Mouse (Mus musculus) erythroblast, embryonic 14.5 days (primary cell): Measurements from ENCODE around the gene Cxcr4. TPM values are rescaled to one million over a fixed set of nuclear protein-coding genes. Genes with fewer than 3 reads are reported as not detected.

Experiments used
- H3K27me3 ChIP-seq: 2 replicates; pipeline ENCODE4 v1.6.1; 2012; ENCODE audit warnings: inconsistent platforms; ENCODE audit not compliant: control insufficient read depth
- H3K36me3 ChIP-seq: 2 replicates; pipeline ENCODE4 v1.6.1; 2012; ENCODE audit warnings: mild to moderate bottlenecking, inconsistent platforms; ENCODE audit not compliant: control insufficient read depth
- H3K4me1 ChIP-seq: 2 replicates; pipeline ENCODE4 v1.6.1; 2012; ENCODE audit warnings: inconsistent platforms; ENCODE audit not compliant: control insufficient read depth
- H3K4me3 ChIP-seq: replicated peaks from 2 replicates; pipeline ENCODE3; 2012; ENCODE audit warnings: moderate library complexity, mild to moderate bottlenecking, inconsistent platforms
- H3K9me3 ChIP-seq: 2 replicates; pipeline ENCODE4 v1.6.1; 2012; ENCODE audit warnings: low read length, inconsistent platforms, mixed read lengths; ENCODE audit not compliant: control insufficient read depth
- GATA1 ChIP-seq: IDR thresholded peaks from 2 replicates; pipeline ENCODE4 v1.6.1; 2012; ENCODE audit warnings: low read length, inconsistent platforms, mixed read lengths
- TAL1 ChIP-seq: IDR thresholded peaks from 3 replicates; pipeline ENCODE4 v1.6.1; 2012; ENCODE audit warnings: low read length, inconsistent platforms, mixed read lengths
- polyA plus RNA-seq: library from polyadenylated mRNA; stranded (reverse); fragments of >175 nt; gene quantifications from 2 replicates; pipeline ENCODE4 v1.2.3, GENCODE M21; 2012

The Cxcr4 gene
- polyA plus RNA-seq, 1 experiment, result not detected

DNA sequence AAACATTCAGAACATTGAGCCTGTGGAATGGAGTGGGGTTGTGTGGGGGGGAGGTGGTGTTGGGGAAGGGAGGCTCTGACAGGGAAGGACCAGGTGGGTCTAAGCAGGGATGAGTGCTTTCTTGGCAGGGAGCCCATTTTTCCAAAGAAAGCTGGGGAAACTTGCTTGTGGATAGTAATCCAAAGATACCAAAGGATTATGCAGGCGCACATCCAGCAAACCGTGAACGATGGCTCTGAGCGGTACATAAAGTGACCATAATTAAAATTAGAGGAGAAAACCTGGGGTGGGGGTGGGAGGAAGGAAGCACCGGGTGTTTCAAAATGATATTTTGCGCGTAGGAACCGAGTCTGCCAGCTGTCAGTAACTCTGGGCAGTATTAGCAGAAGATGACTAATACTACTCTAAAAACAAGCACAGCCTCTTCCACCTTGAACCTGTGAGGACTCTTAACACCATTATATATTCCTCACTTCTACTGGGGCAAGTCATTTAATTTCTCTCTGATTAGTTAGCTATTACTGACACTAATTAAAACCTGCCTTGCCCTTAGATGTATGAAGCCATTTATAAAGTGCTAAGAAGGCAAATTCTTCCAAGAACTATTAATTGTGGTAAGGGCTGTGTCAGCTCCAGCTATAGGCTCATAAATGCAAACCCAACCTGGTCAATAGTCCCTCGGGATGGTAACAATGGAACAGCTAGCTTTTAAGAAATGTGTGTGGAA, 30.9 kb upstream of the Cxcr4 start:
- TF ChIP-seq TAL1, result no peak
- TF ChIP-seq GATA1, result no peak
- H3K4me3 ChIP-seq, result no peak overlapping the region

DNA sequence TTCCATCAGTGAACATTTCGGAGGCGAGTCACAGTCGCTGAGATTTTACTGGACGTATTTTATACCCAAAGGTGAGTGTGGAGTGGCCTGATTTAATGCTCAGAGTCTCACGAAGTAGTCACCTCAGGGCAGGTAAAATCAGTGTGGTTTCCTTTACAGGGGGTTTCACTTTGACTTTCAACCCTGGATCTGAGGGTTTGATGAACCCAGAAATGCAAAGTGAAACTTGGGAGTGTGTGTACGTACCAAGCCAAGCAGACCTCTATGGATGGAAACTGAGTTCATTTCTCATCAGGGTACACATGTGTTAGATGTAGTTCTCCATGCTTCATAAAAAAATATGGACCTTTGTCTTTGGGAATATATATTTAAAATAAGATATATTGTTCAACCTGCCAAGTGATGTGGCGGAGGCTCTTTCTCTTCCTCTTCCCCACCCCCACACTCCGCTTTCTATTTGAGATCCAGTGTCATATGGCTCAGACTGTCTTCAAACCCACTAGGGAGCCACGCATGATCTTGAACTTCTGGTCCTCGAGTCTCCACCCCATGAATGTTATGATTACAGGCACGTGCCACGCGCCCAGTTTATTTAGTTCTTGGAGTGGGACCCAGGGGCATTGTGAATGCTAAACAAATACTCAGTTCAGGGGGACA, 25.7 kb upstream of the Cxcr4 start:
- Histone ChIP-seq H3K36me3 (no peaks in the 10 kb centered on the region), H3K27me3 (no peaks in the 10 kb centered on the region), H3K4me1 (no peaks in the 10 kb centered on the region), H3K9me3 (no peaks in the 10 kb centered on the region), H3K4me3 (no peak overlapping the region)
- TF ChIP-seq TAL1 (no peak), GATA1 (no peak)

More for the DNA sequence above, 30.9 kb upstream of the Cxcr4 start:
- no peaks in the 10 kb centered on the region for H3K9me3 ChIP-seq
- no peaks in the 10 kb centered on the region for H3K4me1 ChIP-seq
- H3K36me3 ChIP-seq, result no peaks in the 10 kb centered on the region
- H3K27me3 ChIP-seq, result no peaks in the 10 kb centered on the region

DNA sequence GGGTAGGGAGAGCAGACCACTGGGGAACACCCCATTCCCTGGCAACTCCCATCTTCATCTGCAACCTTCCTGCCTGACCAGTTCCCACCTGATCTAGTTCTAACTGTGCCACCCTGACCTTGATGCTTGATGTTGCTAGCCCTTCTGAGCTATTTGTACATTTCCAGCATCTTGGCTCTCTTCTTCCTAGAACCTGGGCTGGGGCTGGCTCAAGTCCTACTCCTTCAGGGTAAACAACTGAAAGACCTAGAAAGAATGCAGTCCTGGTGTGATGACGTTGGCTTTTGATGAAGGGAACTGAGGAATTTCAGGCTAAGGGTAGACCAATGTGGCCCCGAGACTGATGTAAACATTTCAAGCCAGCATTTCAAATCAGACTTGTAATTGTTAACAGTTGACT, 24.5 kb upstream of the Cxcr4 start:
- Histone ChIP-seq H3K36me3 (no peaks in the 10 kb centered on the region), H3K4me1 (no peaks in the 10 kb centered on the region), H3K27me3 (no peaks in the 10 kb centered on the region), H3K9me3 (no peaks in the 10 kb centered on the region), H3K4me3 (no peak overlapping the region)
- no peak for TF ChIP-seq GATA1

DNA sequence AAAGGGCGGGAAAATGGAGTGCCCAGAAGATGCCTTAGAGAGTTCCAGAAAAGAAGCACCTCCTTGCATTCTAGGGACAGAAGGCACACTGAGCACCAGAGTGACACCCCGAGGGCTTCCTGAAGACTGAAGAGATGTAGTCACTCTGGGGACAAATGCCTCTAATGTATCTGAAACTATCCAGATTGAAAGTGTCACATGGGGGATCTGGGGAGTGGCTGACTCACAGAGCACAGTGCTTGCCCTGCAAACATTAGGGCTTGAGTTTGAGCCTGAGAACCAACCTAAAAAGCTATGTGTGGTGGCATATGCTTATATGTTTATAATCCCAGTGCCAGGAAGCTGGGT, 23.3 kb upstream of the Cxcr4 start:
- Histone ChIP-seq H3K36me3 (no peaks in the 10 kb centered on the region), H3K27me3 (no peaks in the 10 kb centered on the region), H3K4me3 (no peak overlapping the region), H3K9me3 (no peaks in the 10 kb centered on the region), H3K4me1 (no peaks in the 10 kb centered on the region)
- TF ChIP-seq GATA1, result no peak
- TF ChIP-seq TAL1, result no peak

DNA sequence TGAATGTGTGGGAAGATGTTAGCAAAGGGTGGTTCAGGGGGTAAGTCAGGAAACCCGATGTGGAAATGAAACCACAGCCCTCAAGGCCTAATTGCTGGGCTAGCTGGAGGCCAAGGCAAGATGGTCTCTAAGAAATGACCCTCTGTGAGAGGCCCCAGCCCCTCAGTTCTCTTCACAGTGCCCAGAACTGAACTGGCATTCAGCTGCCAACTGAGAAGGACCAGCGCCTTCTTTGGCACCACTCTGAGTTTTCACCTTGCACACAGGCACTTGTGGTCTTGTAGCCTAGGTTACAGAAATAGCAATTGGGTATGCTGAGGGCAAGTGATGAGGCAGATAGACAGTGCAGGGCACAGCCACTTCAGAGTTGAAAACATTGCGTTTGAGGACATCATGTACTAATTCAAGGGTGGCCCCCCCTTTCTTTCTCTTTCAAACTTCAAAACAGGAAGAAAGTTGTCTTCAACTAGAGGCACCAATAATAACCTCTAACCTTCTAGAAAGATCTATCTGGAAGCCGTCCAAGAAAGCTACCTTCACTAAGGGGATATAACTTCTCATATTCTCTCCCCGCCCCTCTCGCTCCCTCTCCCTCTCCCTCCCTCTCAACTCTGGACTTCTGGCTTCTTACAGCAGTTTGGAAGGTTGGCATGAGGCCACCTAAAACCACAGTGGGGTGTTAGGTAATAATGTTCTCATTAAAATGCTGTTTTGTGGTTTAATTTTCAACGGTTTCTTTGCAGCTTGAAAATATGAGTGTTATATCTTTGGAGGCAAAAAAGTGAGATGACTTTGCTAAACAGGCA, 22.8 kb upstream of the Cxcr4 start:
- H3K36me3 ChIP-seq, result no peaks in the 10 kb centered on the region
- H3K4me3 ChIP-seq, result no peak overlapping the region
- TF ChIP-seq TAL1, result no peak

DNA sequence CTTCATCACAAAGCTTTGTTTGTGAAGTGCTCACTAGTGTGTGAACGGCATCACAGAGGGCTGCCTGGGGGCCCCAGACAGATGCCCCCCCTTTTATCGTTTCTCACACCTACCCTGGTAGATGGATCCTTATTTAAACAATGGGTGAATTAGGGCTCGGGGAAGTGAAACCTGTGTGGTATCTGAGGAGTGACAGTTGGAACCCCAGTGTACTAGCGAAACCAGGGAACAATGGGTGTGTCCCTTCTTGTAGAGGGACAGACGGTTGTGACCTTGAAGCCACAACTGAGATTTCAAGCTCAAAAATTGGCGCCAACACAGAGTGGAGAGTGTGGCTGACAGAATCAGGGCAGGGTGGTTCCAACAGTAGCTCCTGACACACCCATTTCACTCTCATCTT, 16.0 kb upstream of the Cxcr4 start:
- no peak overlapping the region for H3K4me3 ChIP-seq
- no peaks in the 10 kb centered on the region for H3K27me3 ChIP-seq
- H3K36me3 ChIP-seq, result no peaks in the 10 kb centered on the region
- H3K4me1 ChIP-seq, result no peaks in the 10 kb centered on the region
- TF ChIP-seq TAL1, result no peak
- TF ChIP-seq GATA1, result no peak
- H3K9me3 ChIP-seq, result no peaks in the 10 kb centered on the region

More for the DNA sequence above, 22.8 kb upstream of the Cxcr4 start:
- no peaks in the 10 kb centered on the region for H3K4me1 ChIP-seq
- H3K9me3 ChIP-seq, result no peaks in the 10 kb centered on the region
- no peaks in the 10 kb centered on the region for H3K27me3 ChIP-seq

DNA sequence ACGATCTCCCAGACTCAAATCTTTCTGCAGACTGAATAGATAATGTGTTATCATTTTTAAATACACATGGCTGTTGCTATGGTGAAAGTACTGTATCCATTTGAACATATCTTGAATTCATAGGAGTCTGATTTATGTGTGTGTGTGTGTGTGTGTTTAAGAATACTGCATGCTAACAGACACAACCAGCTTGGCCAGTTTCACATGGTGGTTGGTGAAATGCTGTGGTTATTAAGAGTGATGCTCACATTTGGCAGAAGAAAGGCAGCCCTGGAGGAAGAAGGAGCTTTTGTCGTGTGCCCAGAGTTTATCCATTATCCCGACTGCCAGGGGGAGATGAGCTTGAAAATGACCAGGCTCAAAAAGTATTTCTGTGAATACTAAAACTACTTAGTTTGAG, 15.3 kb upstream of the Cxcr4 start:
- TF ChIP-seq TAL1 (no peak), GATA1 (no peak)

DNA sequence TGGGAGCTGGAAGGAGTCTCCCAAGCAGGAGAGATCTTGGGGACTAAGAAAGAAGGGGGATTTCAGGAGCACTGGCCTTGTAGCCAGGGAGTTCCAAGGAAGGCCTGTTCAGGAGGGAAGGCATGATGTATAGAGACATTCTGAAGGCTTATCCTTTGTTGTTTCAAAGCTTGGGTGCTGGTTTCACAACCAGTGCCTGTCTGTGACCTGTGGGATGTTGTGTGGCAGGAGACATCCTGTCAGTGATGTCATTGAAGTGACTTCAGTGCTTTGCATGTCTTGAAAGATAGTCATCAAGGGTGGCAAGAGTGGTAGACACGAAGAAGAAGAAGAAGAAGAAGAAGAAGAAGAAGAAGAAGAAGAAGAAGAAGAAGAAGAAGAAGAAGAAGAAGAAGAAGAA, 13.7 kb upstream of the Cxcr4 start:
- Histone ChIP-seq H3K4me1 (no peaks in the 10 kb centered on the region), H3K9me3 (no peaks in the 10 kb centered on the region), H3K4me3 (no peak overlapping the region), H3K27me3 (no peaks in the 10 kb centered on the region), H3K36me3 (no peaks in the 10 kb centered on the region)
- no peak for TF ChIP-seq TAL1
- no peak for TF ChIP-seq GATA1

More for the DNA sequence above, 15.3 kb upstream of the Cxcr4 start:
- Histone ChIP-seq H3K27me3 (no peaks in the 10 kb centered on the region), H3K36me3 (no peaks in the 10 kb centered on the region), H3K9me3 (no peaks in the 10 kb centered on the region), H3K4me1 (no peaks in the 10 kb centered on the region), H3K4me3 (no peak overlapping the region)

DNA sequence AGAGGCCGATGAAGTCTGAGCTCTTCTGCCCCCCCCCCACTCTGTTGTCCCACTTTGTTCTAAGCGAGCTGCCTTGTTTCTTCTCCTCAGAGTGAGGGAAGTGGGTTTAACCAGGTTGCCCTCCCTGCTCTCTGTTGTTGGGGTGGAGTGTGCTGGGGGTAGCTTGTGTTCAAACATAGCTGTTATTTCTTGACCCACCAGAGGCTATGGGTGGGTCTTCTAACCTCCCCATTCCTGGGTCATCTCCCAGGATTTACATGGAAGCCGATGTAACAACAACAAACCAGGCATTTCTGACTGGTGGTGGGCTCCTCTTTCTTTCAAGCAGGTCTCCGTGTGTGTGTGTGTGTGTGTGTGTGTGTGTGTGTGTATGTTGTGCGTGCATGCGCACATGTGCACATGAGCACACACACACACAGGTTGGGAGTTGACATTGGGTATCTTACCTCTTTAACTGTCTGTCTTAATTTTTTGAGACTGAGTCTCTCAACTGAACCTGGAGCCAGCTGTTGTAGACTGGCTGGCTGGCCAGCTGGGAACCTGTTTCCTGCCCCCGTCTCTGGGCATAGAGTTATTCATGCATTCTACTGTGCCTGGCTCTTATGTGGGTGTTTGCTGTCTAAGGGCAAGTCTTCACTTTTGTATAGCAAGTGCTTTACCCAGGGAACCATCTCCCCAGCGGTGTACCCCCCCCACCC, 10.7 kb upstream of the Cxcr4 start:
- H3K36me3 ChIP-seq, result no peaks in the 10 kb centered on the region
- TF ChIP-seq GATA1, result no peak
- TF ChIP-seq TAL1, result no peak
- H3K4me3 ChIP-seq, result no peak overlapping the region
- no peaks in the 10 kb centered on the region for H3K4me1 ChIP-seq
- no peaks in the 10 kb centered on the region for H3K27me3 ChIP-seq
- H3K9me3 ChIP-seq, result no peaks in the 10 kb centered on the region
